Mouse (Mus musculus) central nervous system, embryonic 11.5 days (tissue): ENCODE data around the gene Psmb2. TPM values are rescaled to one million over a fixed set of nuclear protein-coding genes. Genes with fewer than 3 reads are reported as not detected.

ENCODE experiments used
- polyA plus RNA-seq: library from polyadenylated mRNA; depleted of rRNA; stranded (reverse); fragments of >200 nt; gene quantifications from 2 replicates; pipeline ENCODE4 v1.2.3, GENCODE M21; 2012; rRNA removed

Psmb2 gene
- 201 and 288 TPM in 2 replicates for polyA plus RNA-seq

DNA sequence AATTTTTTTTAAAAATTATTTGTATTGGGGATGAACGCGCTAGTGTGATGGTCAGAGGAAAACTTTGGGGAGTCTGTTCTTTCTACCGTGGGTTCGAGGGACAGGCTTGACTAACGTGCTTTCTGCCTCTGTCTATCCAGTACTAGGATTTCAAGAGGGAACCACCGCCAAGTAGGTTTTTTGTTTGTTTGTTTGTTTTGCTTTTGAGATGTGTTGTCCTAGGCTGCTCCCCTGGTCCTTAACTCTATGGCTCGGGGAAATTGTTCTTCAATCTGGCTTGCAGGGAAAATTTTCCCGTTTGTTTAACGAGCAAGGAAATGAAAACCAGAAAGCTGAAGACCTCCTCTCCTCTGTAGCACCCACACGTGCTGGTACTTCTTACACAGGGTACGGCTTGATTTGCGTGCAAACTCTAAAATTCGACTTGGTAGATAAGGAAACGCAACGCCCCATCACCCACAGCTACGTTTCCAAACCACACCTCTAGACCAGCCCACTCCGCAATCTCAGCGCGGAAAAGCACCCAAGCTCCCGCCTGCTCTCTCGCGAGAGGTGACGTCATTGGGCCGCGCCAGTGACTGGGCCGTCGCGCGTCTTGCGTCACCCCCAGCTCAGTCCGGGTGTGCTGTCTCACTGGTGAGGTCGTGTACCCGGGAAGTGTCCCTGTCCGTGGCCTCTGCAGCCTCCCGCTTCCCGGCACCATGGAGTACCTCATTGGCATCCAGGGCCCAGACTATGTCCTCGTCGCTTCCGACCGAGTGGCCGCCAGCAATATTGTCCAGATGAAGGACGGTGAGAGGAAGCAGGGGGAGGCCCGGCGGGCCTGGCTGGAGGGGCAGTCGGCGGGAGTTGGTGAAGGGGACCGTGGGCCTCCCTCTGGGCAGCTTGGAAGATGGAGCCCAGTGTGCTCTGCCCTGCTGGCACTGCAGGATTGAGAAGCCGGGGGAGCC lies at the start of gene Psmb2:
Gene Psmb2, plus strand, starts transcription at position 577 of the 950 bp plus-strand sequence.

DNA sequence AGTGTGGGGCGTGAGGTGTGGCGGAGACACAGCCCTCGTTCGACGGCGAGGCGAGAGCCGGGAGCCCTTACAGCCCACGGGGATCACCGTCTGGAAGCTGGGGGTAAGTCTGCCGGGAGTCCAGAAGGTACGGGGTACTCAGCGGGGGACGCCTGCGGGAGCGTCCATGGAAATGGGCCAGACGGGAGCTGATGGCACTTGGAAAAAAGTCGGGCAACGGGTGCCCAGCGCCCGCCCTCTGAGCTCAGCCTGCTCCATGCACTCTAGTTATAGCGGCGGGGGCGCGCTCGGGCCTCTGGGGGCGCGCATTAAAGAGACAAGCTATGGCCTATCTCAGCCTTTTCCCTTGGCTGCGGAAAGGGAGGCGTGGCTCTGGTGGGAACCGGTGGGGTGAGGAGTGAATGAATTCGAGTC lies 58.6 kb downstream of the Psmb2 start, which contains the start of gene Tfap2e:
Gene Tfap2e, minus strand, starts transcription at position 240 of the 414 bp plus-strand sequence.

DNA sequence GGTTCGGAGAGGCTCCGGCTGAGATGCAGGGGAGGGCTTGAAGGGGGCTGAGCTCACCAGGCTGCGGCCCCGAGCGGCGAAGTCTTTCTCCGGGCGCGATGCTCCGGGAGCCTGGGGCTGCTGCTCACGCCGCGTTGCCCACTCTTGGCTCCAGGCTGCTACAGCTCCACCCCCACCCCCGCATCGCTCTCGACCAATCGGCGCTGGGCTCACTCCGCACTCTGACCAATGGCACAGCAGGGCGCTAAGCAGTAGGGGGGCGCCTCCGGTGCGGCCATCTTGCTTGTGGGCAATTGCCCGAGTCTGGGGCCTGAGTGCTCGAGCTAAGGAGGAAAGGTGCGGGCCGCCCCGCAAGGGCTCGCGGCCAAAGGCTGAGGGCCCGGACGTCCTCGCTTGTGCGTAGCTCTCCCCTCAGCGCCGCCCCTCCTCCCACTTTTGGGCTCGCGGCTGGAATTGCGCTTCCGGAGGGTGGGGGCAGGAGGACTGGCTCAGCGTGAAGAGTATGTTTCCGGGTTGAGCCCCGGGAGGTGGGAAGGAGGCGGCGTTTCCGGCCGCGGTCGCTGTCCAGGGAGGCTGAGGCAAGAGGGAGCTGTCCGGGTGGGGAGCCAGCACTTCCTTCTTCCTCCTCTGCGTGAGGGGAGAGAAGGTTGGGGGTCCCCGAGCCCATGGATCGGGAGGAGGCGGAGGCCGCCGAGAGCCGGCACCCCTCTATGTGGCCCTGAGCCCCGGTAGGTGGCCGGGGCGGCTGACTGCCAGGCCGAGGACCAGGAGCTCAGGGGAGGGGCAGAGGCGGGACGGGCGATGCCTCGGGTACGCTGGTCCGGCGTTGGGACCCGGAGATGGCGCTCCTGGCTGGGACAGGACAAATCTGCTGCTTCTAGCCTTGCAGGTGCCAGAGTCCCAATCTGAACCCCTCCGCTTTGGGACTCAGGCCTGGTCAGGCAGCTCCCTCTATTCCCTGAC lies 76.1 kb downstream of the Psmb2 start, which contains the start of the genes Ncdn and AU040320:
Gene Ncdn, minus strand, starts transcription at position 171 of the 963 bp plus-strand sequence.
Gene AU040320, plus strand, starts transcription at position 277 of the 963 bp plus-strand sequence.

Other genes with a start within 250 kb of the Psmb2 start
- 6.2 and 6.3 TPM in 2 replicates for gene Ago3, start 248.1 kb upstream of the Psmb2 start, polyA plus RNA-seq
- 74.1 and 75.5 TPM in 2 replicates for gene Ago1, start 209.0 kb upstream of the Psmb2 start, polyA plus RNA-seq
- 3.8 and 4.2 TPM in 2 replicates for gene Ago4, start 144.2 kb upstream of the Psmb2 start, polyA plus RNA-seq
- gene Clspn, start 120.7 kb upstream of the Psmb2 start, polyA plus RNA-seq: 42.0 and 109 TPM in 2 replicates
- gene 5730409E04Rik, start 67.8 kb upstream of the Psmb2 start, polyA plus RNA-seq: 3.2 and 5.5 TPM in 2 replicates
- 1.8 and 4.6 TPM in 2 replicates for gene Tfap2e, start 58.6 kb downstream of the Psmb2 start, polyA plus RNA-seq
- 29.1 and 30.3 TPM in 2 replicates for gene Ncdn, start 75.8 kb downstream of the Psmb2 start, polyA plus RNA-seq
- 25.6 and 27.6 TPM in 2 replicates for gene AU040320, start 75.9 kb downstream of the Psmb2 start, polyA plus RNA-seq